Mouse (Mus musculus) layer of hippocampus, adult 11-12 months (tissue): ENCODE measurements around the gene Rb1.
A peak's percentile ranks its signal among the peaks of the same experiment; 100 is the strongest.

Source experiments
- DNase-seq: peaks from one replicate; pipeline ENCODE4 v3.0.0; 2022; ENCODE audit warnings: low spot score

Rb1 gene

GRCm38 (mm10) chr14:73148125-73148524 is 177.5 kb downstream of the Rb1 start:
- no peak for DNase-seq

GRCm38 (mm10) chr14:73146721-73147120 is 178.9 kb downstream of the Rb1 start:
- DNase-seq, result no peak

GRCm38 (mm10) chr14:73145531-73145930 is 180.1 kb downstream of the Rb1 start:
- no peak for DNase-seq

- DNase-seq, result no peak
Measured at GRCm38 (mm10) chr14:73143710-73144420, 181.8 kb downstream of the Rb1 start.

GRCm38 (mm10) chr14:73142896-73143709 is 182.5 kb downstream of the Rb1 start:
- peak; percentile 81 for DNase-seq

- peak; percentile 41 for DNase-seq
Measured at GRCm38 (mm10) chr14:73142421-73142895, 183.2 kb downstream of the Rb1 start.

GRCm38 (mm10) chr14:73141800-73142199 is 183.8 kb downstream of the Rb1 start:
- no peak for DNase-seq

GRCm38 (mm10) chr14:73139866-73140265 is 185.8 kb downstream of the Rb1 start:
- no peak for DNase-seq

GRCm38 (mm10) chr14:73138483-73138882 is 187.1 kb downstream of the Rb1 start:
- DNase-seq, result no peak

GRCm38 (mm10) chr14:73137234-73137633 is 188.4 kb downstream of the Rb1 start:
- no peak for DNase-seq
